Mouse (Mus musculus) hindbrain, embryonic 16.5 days (tissue): ENCODE measurements around the gene Gm45062. TPM values are rescaled to one million over a fixed set of nuclear protein-coding genes. Genes with fewer than 3 reads are reported as not detected.

Experiments
- ATAC-seq: fragments of 200-750 bp; cut with Nextera tagmentation; 2 replicates; pipeline ENCODE4 v1.8.0; 2017; ENCODE audit warnings: moderate TSS enrichment, moderate library complexity
- H3K27ac ChIP-seq: fragments of 300-500 bp; sonication (generic); 2 replicates; pipeline ENCODE4 v1.5.1; 2014; ENCODE audit warnings: low read depth, mild to moderate bottlenecking, control low read depth, low read length, moderate library complexity
- H3K27me3 ChIP-seq: fragments of 300-500 bp; sonication (generic); replicated peaks from 2 replicates; pipeline ENCODE4 v1.6.1; 2014; ENCODE audit warnings: low read length; ENCODE audit not compliant: control insufficient read depth, insufficient read depth
- H3K36me3 ChIP-seq: fragments of 300-500 bp; sonication (generic); 2 replicates; pipeline ENCODE4 v1.6.1; 2014; ENCODE audit warnings: mild to moderate bottlenecking, low read length, moderate library complexity, mixed read lengths; ENCODE audit not compliant: control insufficient read depth, insufficient read depth
- H3K4me1 ChIP-seq: fragments of 300-500 bp; sonication (generic); 2 replicates; pipeline ENCODE4 v1.6.1; 2014; ENCODE audit warnings: low read depth, low read length; ENCODE audit not compliant: control insufficient read depth, insufficient read depth
- H3K4me2 ChIP-seq: fragments of 300-500 bp; sonication (generic); 2 replicates; pipeline ENCODE4 v1.6.1; 2014; ENCODE audit warnings: mild to moderate bottlenecking, low read length, control low read depth, moderate library complexity
- H3K4me3 ChIP-seq: fragments of 300-500 bp; sonication (generic); 2 replicates; pipeline ENCODE4 v1.5.1; 2014; ENCODE audit warnings: mild to moderate bottlenecking, low read length, control low read depth, moderate library complexity
- H3K9ac ChIP-seq: fragments of 300-500 bp; sonication (generic); 2 replicates; pipeline ENCODE4 v1.6.1; 2014; ENCODE audit warnings: low read depth, mild to moderate bottlenecking, control low read depth, low read length, moderate library complexity
- H3K9me3 ChIP-seq: fragments of 300-500 bp; sonication (generic); 2 replicates; pipeline ENCODE4 v1.6.1; 2014; ENCODE audit warnings: mild to moderate bottlenecking, low read length, moderate library complexity; ENCODE audit not compliant: control insufficient read depth
- WGBS: fragments of 180-500 bp; shearing (Covaris S2); extraction: QIAGEN DNeasy Blood & Tissue Kit; methylation state at CpG from one replicate; pipeline ENCODE4 v1.1.7; 2014; 5-methylcytosine and 5-hydroxymethylcytosine counted together
- polyA plus RNA-seq: library from polyadenylated mRNA; unstranded; fragments of >200 nt; fragmentation: Nextera tagmentation; extraction: Ambion mirVana; gene quantifications from 2 replicates; pipeline ENCODE4 v1.2.1, GENCODE M21; 2015

The Gm45062 gene
- polyA plus RNA-seq, 1 experiment from 2014 or later = 11.1 TPM

- Histone ChIP-seq H3K27me3 (no peaks in the 10 kb centered on the region), H3K36me3 (no peaks in the 10 kb centered on the region), H3K4me1 (no peaks in the 10 kb centered on the region), H3K9ac (no peak overlapping the region), H3K4me3 (no peak overlapping the region), H3K27ac (no peak overlapping the region), H3K4me2 (no peak overlapping the region), H3K9me3 (no peaks in the 10 kb centered on the region)
- ATAC-seq = no peak
- 89% methylated on average over 6 of the region's 6 CpGs for WGBS
Observed at GRCm38 (mm10) chr6:8339453-8339852, 80.2 kb downstream of the Gm45062 start.

DNA sequence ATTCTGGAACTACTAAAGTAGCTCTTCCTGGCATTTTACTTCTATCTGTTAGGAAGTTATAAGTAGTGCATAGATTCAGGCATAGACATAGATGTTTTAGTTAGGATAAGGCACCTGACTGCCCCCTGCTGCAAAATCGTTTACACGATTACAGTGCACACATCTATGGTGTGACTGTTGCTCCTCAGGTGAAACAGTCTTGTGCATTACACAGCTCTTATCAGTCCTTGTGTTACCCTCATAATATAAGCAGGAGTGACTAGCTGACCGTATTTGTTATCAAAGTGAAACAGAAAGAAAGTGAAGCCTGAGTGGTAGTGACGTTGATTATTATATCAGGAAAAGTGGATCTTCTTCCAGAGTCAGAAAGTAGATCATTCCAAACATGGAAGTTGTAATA, 84.0 kb downstream of the Gm45062 start:
- Histone ChIP-seq H3K4me3 (no peak overlapping the region), H3K36me3 (no peaks in the 10 kb centered on the region), H3K4me1 (no peaks in the 10 kb centered on the region), H3K9me3 (no peaks in the 10 kb centered on the region), H3K27ac (no peak overlapping the region), H3K4me2 (no peak overlapping the region), H3K9ac (no peak overlapping the region), H3K27me3 (no peaks in the 10 kb centered on the region)
- no peak for ATAC-seq
- WGBS = 95% methylated on average over 4 of the region's 4 CpGs

GRCm38 (mm10) chr6:8345219-8345856, 86.1 kb downstream of the Gm45062 start:
- no peak overlapping the region for H3K27ac ChIP-seq
- H3K4me1 ChIP-seq = no peaks in the 10 kb centered on the region
- H3K9me3 ChIP-seq = no peaks in the 10 kb centered on the region
- no peak overlapping the region for H3K4me3 ChIP-seq
- no peak for ATAC-seq
- H3K4me2 ChIP-seq = no peak overlapping the region
- H3K36me3 ChIP-seq = no peaks in the 10 kb centered on the region
- no peaks in the 10 kb centered on the region for H3K27me3 ChIP-seq
- no peak overlapping the region for H3K9ac ChIP-seq
- 80% methylated on average over 5 of the region's 5 CpGs for WGBS

- H3K9me3 ChIP-seq = no peaks in the 10 kb centered on the region
- H3K9ac ChIP-seq = no peak overlapping the region; the same call in 1 of the 2 replicates
- H3K36me3 ChIP-seq = no peaks in the 10 kb centered on the region
- no peak for ATAC-seq
- no peak overlapping the region for H3K4me3 ChIP-seq
- no peaks in the 10 kb centered on the region for H3K4me1 ChIP-seq
- 90% methylated on average over 2 of the region's 2 CpGs for WGBS
- no peaks in the 10 kb centered on the region for H3K27me3 ChIP-seq
- no peak overlapping the region for H3K27ac ChIP-seq
- H3K4me2 ChIP-seq = no peak overlapping the region
Observed at GRCm38 (mm10) chr6:8347154-8347553, 87.9 kb downstream of the Gm45062 start.

- no peak overlapping the region for H3K27ac ChIP-seq
- ATAC-seq = no peak
- WGBS = 93% methylated on average over 1 of the region's 1 CpGs
- H3K4me3 ChIP-seq = no peak overlapping the region
- no peak overlapping the region for H3K9ac ChIP-seq
- peaks cover 10% of the 10 kb centered on the region for H3K4me1 ChIP-seq
- no peak overlapping the region for H3K4me2 ChIP-seq
- no peaks in the 10 kb centered on the region for H3K27me3 ChIP-seq
- no peaks in the 10 kb centered on the region for H3K9me3 ChIP-seq
- no peaks in the 10 kb centered on the region for H3K36me3 ChIP-seq
Observed at GRCm38 (mm10) chr6:8348344-8348743, 89.1 kb downstream of the Gm45062 start.

- no peak overlapping the region for H3K27ac ChIP-seq
- no peak overlapping the region for H3K4me2 ChIP-seq
- WGBS = 86% methylated on average over 2 of the region's 2 CpGs
- H3K36me3 ChIP-seq = no peaks in the 10 kb centered on the region
- no peaks in the 10 kb centered on the region for H3K9me3 ChIP-seq
- no peak for ATAC-seq
- H3K27me3 ChIP-seq = no peaks in the 10 kb centered on the region
- no peak overlapping the region for H3K4me3 ChIP-seq
- no peak overlapping the region for H3K9ac ChIP-seq
- peaks cover 16% of the 10 kb centered on the region for H3K4me1 ChIP-seq
Observed at GRCm38 (mm10) chr6:8349060-8349670, 89.9 kb downstream of the Gm45062 start.

- ATAC-seq = no peak
- no peaks in the 10 kb centered on the region for H3K36me3 ChIP-seq
- no peak overlapping the region for H3K9ac ChIP-seq
- H3K27me3 ChIP-seq = no peaks in the 10 kb centered on the region
- no peak overlapping the region for H3K27ac ChIP-seq
- no peak overlapping the region for H3K4me2 ChIP-seq
- H3K9me3 ChIP-seq = no peaks in the 10 kb centered on the region
- WGBS = 80% methylated on average over 2 of the region's 2 CpGs
- peaks cover 16% of the 10 kb centered on the region for H3K4me1 ChIP-seq
- H3K4me3 ChIP-seq = no peak overlapping the region
Observed at GRCm38 (mm10) chr6:8351507-8351906, 92.3 kb downstream of the Gm45062 start.

DNA sequence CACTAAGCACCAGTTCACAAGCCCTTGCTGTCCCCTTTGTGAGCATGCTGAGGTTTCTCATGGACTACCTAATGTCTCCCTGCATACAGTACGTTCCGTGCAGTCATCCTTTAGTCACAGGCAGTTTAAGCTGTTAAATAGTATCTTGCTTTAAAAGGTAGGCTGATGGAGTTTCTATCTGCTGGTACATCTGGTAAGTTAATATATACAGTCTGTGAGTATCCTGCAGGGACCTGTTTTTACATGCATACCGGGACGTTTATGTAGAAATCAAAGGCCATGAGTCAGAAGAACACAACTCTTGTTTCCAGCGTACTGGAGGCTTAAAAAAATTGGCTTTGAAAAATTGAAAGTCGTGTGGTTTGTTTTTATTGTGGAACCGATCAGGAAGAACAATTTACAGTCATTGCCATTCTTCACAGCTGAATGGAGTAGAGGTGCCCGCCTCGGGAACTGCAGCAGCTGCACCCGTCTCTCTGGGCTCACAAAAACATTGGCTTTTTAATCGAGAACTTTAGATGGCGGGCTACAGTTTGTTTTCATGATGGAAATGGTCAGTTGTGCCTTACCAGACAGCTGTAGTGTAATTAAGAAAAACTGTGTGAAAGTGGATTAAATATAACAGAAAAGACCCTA, 93.4 kb downstream of the Gm45062 start:
- ATAC-seq = peak; percentile 68
- peak overlapping the region; percentile 8; the same call in 1 of the 2 replicates for H3K4me3 ChIP-seq
- no peaks in the 10 kb centered on the region for H3K9me3 ChIP-seq
- 15% methylated on average over 12 of the region's 12 CpGs for WGBS
- no peaks in the 10 kb centered on the region for H3K27me3 ChIP-seq
- no peaks in the 10 kb centered on the region for H3K36me3 ChIP-seq
- H3K4me2 ChIP-seq = peak overlapping the region; percentile 41
- H3K27ac ChIP-seq = peak overlapping the region; percentile 3; the same call in 1 of the 2 replicates
- peak overlapping the region; percentile 14; the same call in 1 of the 2 replicates for H3K9ac ChIP-seq
- H3K4me1 ChIP-seq = peaks cover 16% of the 10 kb centered on the region

- no peak overlapping the region for H3K27ac ChIP-seq
- H3K4me1 ChIP-seq = peaks cover 16% of the 10 kb centered on the region
- H3K27me3 ChIP-seq = no peaks in the 10 kb centered on the region
- no peaks in the 10 kb centered on the region for H3K36me3 ChIP-seq
- H3K4me3 ChIP-seq = no peak overlapping the region
- 32% methylated on average over 4 of the region's 4 CpGs for WGBS
- H3K9me3 ChIP-seq = no peaks in the 10 kb centered on the region
- ATAC-seq = no peak
- no peak overlapping the region for H3K4me2 ChIP-seq
- H3K9ac ChIP-seq = no peak overlapping the region
Observed at GRCm38 (mm10) chr6:8353461-8353860, 94.2 kb downstream of the Gm45062 start.
